Mouse (Mus musculus) bone marrow macrophage, adult 2 months (primary cell): ENCODE results near the gene Zfp39.

Experiments
- CTCF ChIP-seq: IDR thresholded peaks from 2 replicates; pipeline ENCODE4 v1.5.1; 2012; ENCODE audit warnings: low read depth, mild to moderate bottlenecking, low read length, moderate library complexity
- POLR2A ChIP-seq: IDR thresholded peaks from 2 replicates; pipeline ENCODE4 v1.6.1; 2012; ENCODE audit warnings: mild to moderate bottlenecking, low read depth, low read length, borderline replicate concordance

- TF ChIP-seq CTCF (no peak), POLR2A (no peak)
Measured at GRCm38 (mm10) chr11:58938322-58939087, 34.5 kb upstream of the Zfp39 start, which contains the start of gene Rnf187.
